Mouse (Mus musculus) right cerebral cortex, adult 2 months (tissue): ENCODE data around the gene Olfr1126.
"Not testable (repeated sequence)": the region's sequence is repeated elsewhere in the genome, so short reads cannot be mapped to it uniquely, and the experiment has no call there.

Source experiments
- DNase-seq, 2 experiments: peaks; one replicate each; pipeline ENCODE4 v3.0.0; 2021 to 2022; ENCODE audit warnings: low spot score in 2 of 2

Gene Olfr1126

GRCm38 (mm10) chr2:87453662-87454061 is at the start of gene Olfr1126:
Gene Olfr1126 (plus strand): TSS chr2:87453962.
- DNase-seq: no peak

GRCm38 (mm10) chr2:87416335-87416734 is 37.4 kb upstream of the Olfr1126 start, which contains the start of gene Olfr1123:
Gene Olfr1123 (plus strand): TSS chr2:87416635.
- DNase-seq: no peak

- DNase-seq: no peak
These were observed 23.8 kb upstream of the Olfr1126 start, which contains the start of gene Olfr1124 for GRCm38 (mm10) chr2:87429975-87430374. Gene Olfr1124 (plus strand): TSS chr2:87430275.

- DNase-seq: no peak
These were observed 16.0 kb upstream of the Olfr1126 start for GRCm38 (mm10) chr2:87437731-87438130.

GRCm38 (mm10) chr2:87461769-87462168 is 8.0 kb downstream of the Olfr1126 start:
- no peak for DNase-seq

GRCm38 (mm10) chr2:87480207-87480606 is 26.4 kb downstream of the Olfr1126 start:
- no peak for DNase-seq

GRCm38 (mm10) chr2:87481158-87481557 is 27.4 kb downstream of the Olfr1126 start:
- no peak for DNase-seq

GRCm38 (mm10) chr2:87482276-87482675 is 28.5 kb downstream of the Olfr1126 start:
- DNase-seq: no peak

- DNase-seq: not testable (repeated sequence)
These were observed 43.2 kb downstream of the Olfr1126 start, which contains the start of gene Pramel7 for GRCm38 (mm10) chr2:87496993-87497392. Gene Pramel7 (minus strand): TSS chr2:87497093.

GRCm38 (mm10) chr2:87506265-87506664 is 52.5 kb downstream of the Olfr1126 start, which contains the start of gene Pramel6:
Gene Pramel6 (plus strand): TSS chr2:87506565.
- no peak for DNase-seq
